In the genomic region with DNA sequence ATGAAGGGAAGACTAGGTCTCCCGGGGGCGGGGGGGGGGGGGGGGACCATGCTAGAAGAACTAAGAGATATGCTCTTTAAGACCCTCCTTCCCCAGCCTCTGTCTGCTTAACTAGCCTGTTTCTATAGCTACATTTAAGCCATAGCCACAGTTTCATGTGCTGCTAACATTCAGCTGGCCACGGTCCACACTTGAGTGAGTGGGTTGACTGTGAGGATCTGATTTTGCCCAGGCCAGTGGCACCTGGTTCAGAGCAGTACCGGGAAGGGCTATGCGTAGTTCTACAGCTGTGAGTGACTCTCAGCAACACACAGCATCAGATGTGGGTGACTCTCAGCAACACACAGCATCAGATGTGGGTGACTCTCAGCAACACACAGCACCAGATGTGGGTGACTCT, we compare ENCODE assay signal across 21 mouse cellular contexts.
"Had no signal": no experiment of that assay in that cellular context is flagged by ENCODE, and none has a peak within 500 bp of the region (broad histone marks: within the 10 kb centered on the region; RNA-seq: fewer than 3 reads in every experiment).

No protein-coding gene starts in this region.

- H3K27me3 ChIP-seq: limb, embryonic 12.5 days; limb, embryonic 15.5 days; liver, embryonic 13.5 days; midbrain, embryonic 12.5 days; midbrain, embryonic 15.5 days; neural tube, embryonic 12.5 days; neural tube, embryonic 15.5 days; stomach, embryonic 15.5 days had no signal

- H3K9ac ChIP-seq: limb, embryonic 12.5 days; limb, embryonic 15.5 days; liver, embryonic 13.5 days; midbrain, embryonic 12.5 days; midbrain, embryonic 15.5 days; neural tube, embryonic 12.5 days; neural tube, embryonic 15.5 days; stomach, embryonic 15.5 days had no signal

- H3K27ac ChIP-seq: left cerebral cortex, adult 2 months; limb, embryonic 12.5 days; limb, embryonic 15.5 days; liver, embryonic 13.5 days; macrophage; midbrain, embryonic 12.5 days; midbrain, embryonic 15.5 days; neural tube, embryonic 12.5 days; neural tube, embryonic 15.5 days; stomach, embryonic 15.5 days had no signal

- H3K4me3 ChIP-seq: left cerebral cortex, adult 2 months; limb, embryonic 12.5 days; limb, embryonic 15.5 days; liver, embryonic 13.5 days; midbrain, embryonic 12.5 days; midbrain, embryonic 15.5 days; neural tube, embryonic 12.5 days; neural tube, embryonic 15.5 days; stomach, embryonic 15.5 days had no signal

- H3K4me2 ChIP-seq: limb, embryonic 12.5 days; limb, embryonic 15.5 days; liver, embryonic 13.5 days; midbrain, embryonic 12.5 days; midbrain, embryonic 15.5 days; neural tube, embryonic 12.5 days; neural tube, embryonic 15.5 days; stomach, embryonic 15.5 days had no signal

- DNase-seq: kidney, adult 18-20 months; kidney, adult 9 months; kidney, postnatal 14 days; kidney, postnatal 4 days; layer of hippocampus, adult 9-11 months; left cerebral cortex, postnatal 4 days; liver, embryonic 13.5 days; lung, adult 2 months; right cerebral cortex, adult 18-20 months; spleen, adult 18-20 months; thymus, postnatal 4 days had no signal

- H3K4me1 ChIP-seq: limb, embryonic 12.5 days; liver, embryonic 13.5 days; midbrain, embryonic 12.5 days; midbrain, embryonic 15.5 days; neural tube, embryonic 12.5 days; neural tube, embryonic 15.5 days; stomach, embryonic 15.5 days had no signal

- H3K9me3 ChIP-seq: limb, embryonic 12.5 days; limb, embryonic 15.5 days; liver, embryonic 13.5 days; midbrain, embryonic 12.5 days; midbrain, embryonic 15.5 days; neural tube, embryonic 12.5 days; neural tube, embryonic 15.5 days; stomach, embryonic 15.5 days had no signal

- ATAC-seq: intestine, embryonic 16.5 days; midbrain, embryonic 15.5 days had no signal
